Mouse (Mus musculus): Measurements from ENCODE around the gene Grsf1. TPM values are rescaled to one million over a fixed set of nuclear protein-coding genes. Genes with fewer than 3 reads are reported as not detected.

Grsf1 gene
- polyA plus RNA-seq, 1 experiment, result 30.2 TPM

DNA sequence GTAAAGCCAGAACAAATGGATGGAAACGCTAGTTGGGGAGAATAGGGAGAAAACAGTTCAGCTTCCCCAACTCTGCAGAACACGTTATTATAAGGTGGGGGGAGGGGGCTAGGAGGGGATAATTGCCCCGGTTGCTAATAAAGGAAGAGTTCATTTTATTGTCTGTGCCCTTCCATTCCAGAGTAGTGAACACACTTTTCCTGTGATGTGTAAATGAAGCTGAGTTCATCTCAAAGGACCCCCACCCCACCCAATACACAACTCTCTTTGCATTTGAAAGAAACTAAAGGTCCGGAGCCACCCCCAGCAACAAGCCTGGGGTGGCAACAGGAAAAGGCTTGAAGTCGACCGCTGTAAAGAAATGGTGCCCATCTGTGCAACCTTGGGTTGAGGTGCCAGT lies 3.4 kb upstream of the Grsf1 start:
- peaks cover 7% of the 10 kb centered on the region for H3K79me3 ChIP-seq (ENCODE audit: low read depth)
- no peak overlapping the region for H3K4me3 ChIP-seq (ENCODE audit: insufficient read depth, poor library complexity, severe bottlenecking)
- H3K36me3 ChIP-seq (ENCODE audit: control insufficient read depth, insufficient read depth), result no peaks in the 10 kb centered on the region
- H3ac ChIP-seq (ENCODE audit: control insufficient read depth, insufficient read length, low read depth), result no peak overlapping the region
- H3K27me3 ChIP-seq (ENCODE audit: control insufficient read depth, insufficient read depth, insufficient read length), result no peaks in the 10 kb centered on the region
- no peak for TF ChIP-seq CEBPB (IDR thresholded peaks at IDR 0.05; ENCODE audit: low read depth)
- TF ChIP-seq MAX (IDR thresholded peaks at IDR 0.05), result no peak
- TF ChIP-seq USF1 (IDR thresholded peaks at IDR 0.05; ENCODE audit: low read depth), result no peak
- TF ChIP-seq CTCF (IDR thresholded peaks at IDR 0.05; ENCODE audit: control insufficient read depth, insufficient read depth, insufficient read length), result no peak
- TF ChIP-seq MYOG (IDR thresholded peaks at IDR 0.05; ENCODE audit: control insufficient read depth, extremely low read depth, insufficient read length), result no peak
- no peak for TF ChIP-seq MYOD1 (IDR thresholded peaks at IDR 0.05; ENCODE audit: control insufficient read depth, insufficient read length, low read depth)
- TF ChIP-seq FOSL1 (IDR thresholded peaks at IDR 0.05; ENCODE audit: insufficient read depth, low read length, poor library complexity, severe bottlenecking), result no peak
- peaks cover 15% of the 10 kb centered on the region for H3K79me2 ChIP-seq (ENCODE audit: control insufficient read depth, insufficient read depth)

DNA sequence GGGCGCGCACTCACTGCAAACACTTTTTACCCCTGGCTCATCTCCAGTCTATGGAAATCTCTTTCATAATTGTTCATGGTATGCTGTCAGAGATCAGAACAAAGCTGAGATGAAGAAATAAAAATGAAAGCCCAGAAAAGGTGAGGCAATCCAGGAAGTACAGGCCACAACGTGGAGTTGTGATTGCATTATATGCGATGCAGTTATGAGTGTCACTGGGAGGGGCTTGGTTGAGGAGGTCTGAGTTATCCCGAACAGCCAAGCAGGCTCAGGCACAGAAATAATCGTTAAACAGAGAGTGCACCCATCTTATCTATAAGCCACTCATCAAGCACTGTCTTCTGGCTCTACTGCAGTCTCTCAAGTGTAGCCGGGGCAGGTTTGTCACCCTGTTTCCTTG lies 3.0 kb upstream of the Grsf1 start:
- Histone ChIP-seq H3K79me3 (ENCODE audit: low read depth) (peaks cover 10% of the 10 kb centered on the region), H3ac (ENCODE audit: control insufficient read depth, insufficient read length, low read depth) (no peak overlapping the region), H3K4me3 (ENCODE audit: insufficient read depth, poor library complexity, severe bottlenecking) (no peak overlapping the region), H3K27me3 (ENCODE audit: control insufficient read depth, insufficient read depth, insufficient read length) (no peaks in the 10 kb centered on the region), H3K79me2 (ENCODE audit: control insufficient read depth, insufficient read depth) (peaks cover 19% of the 10 kb centered on the region), H3K36me3 (ENCODE audit: control insufficient read depth, insufficient read depth) (no peaks in the 10 kb centered on the region)
- no peak for TF ChIP-seq MYOG (IDR thresholded peaks at IDR 0.05; ENCODE audit: control insufficient read depth, extremely low read depth, insufficient read length)
- no peak for TF ChIP-seq CTCF (IDR thresholded peaks at IDR 0.05; ENCODE audit: control insufficient read depth, insufficient read depth, insufficient read length)
- TF ChIP-seq MAX (IDR thresholded peaks at IDR 0.05), result no peak
- TF ChIP-seq USF1 (IDR thresholded peaks at IDR 0.05; ENCODE audit: low read depth), result no peak
- no peak for TF ChIP-seq FOSL1 (IDR thresholded peaks at IDR 0.05; ENCODE audit: insufficient read depth, low read length, poor library complexity, severe bottlenecking)
- TF ChIP-seq MYOD1 (IDR thresholded peaks at IDR 0.05; ENCODE audit: control insufficient read depth, insufficient read length, low read depth), result no peak
- TF ChIP-seq CEBPB (IDR thresholded peaks at IDR 0.05; ENCODE audit: low read depth), result no peak

DNA sequence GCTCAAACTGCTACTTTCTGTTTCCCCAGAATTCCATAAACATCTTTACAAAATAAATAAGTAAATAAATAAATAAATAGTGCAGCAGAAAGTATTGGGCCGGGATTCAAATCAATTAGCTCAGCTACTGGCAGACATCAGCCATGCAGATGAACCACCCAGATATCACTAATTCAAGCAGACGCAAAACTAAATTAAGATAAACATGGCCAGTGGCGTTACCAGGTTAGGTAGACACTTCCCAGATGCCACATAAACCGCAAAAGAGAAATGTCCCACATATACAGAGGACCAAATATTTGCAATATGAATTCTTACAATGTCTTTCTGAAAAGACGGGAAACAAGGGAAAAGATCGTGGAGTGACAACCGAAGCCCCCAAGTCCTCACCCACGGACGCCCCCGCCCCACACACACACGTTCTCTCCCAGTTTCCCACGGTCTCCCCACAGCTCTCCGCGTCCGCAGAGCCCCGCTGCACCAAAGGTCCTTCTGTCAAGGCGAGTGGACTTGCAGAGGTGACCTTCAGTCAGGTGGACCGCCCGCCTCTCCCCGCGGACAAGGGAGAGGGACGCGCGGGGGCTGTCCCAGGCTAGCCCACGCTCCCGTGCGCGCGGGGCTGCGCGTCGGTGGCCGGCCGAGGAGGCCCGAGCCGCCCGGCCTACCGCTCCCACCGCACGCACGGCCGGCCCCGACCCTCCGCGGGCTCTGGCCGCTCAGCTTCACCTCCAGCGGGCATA lies 1.1 kb downstream of the Grsf1 start:
- H3ac ChIP-seq (ENCODE audit: control insufficient read depth, insufficient read length, low read depth), result peak overlapping the region; percentile 84
- peaks cover 31% of the 10 kb centered on the region for H3K36me3 ChIP-seq (ENCODE audit: control insufficient read depth, insufficient read depth)
- no peaks in the 10 kb centered on the region for H3K27me3 ChIP-seq (ENCODE audit: control insufficient read depth, insufficient read depth, insufficient read length)
- peaks cover 34% of the 10 kb centered on the region for H3K79me2 ChIP-seq (ENCODE audit: control insufficient read depth, insufficient read depth)
- TF ChIP-seq CEBPB (IDR thresholded peaks at IDR 0.05; ENCODE audit: low read depth) (no peak), CTCF (IDR thresholded peaks at IDR 0.05; ENCODE audit: control insufficient read depth, insufficient read depth, insufficient read length) (no peak), FOSL1 (IDR thresholded peaks at IDR 0.05; ENCODE audit: insufficient read depth, low read length, poor library complexity, severe bottlenecking) (no peak), MAX (IDR thresholded peaks at IDR 0.05) (no peak), MYOD1 (IDR thresholded peaks at IDR 0.05; ENCODE audit: control insufficient read depth, insufficient read length, low read depth) (no peak)
- peaks cover 15% of the 10 kb centered on the region for H3K79me3 ChIP-seq (ENCODE audit: low read depth)
- peak overlapping the region; percentile 66 for H3K4me3 ChIP-seq (ENCODE audit: insufficient read depth, poor library complexity, severe bottlenecking)

DNA sequence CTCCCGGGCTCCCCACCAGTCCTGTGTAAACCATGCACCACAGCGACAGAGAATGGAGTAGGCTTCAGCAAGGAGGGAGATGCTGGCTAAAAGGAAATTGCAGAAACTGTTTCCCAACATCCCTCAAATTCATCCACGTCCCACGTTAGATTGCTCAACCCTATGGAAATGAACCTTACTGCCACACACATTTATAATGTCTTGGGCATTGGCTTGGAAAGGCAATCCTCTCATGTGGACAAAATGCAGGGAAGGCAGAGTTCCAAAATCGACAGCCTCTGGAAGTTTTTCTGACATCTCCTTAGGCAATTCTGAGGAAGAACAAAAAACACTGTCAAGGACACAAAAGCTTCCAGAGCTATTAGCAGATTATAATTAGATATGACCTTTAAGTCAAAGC lies 12.1 kb downstream of the Grsf1 start:
- H3K36me3 ChIP-seq (ENCODE audit: control insufficient read depth, insufficient read depth), result peaks cover 82% of the 10 kb centered on the region

DNA sequence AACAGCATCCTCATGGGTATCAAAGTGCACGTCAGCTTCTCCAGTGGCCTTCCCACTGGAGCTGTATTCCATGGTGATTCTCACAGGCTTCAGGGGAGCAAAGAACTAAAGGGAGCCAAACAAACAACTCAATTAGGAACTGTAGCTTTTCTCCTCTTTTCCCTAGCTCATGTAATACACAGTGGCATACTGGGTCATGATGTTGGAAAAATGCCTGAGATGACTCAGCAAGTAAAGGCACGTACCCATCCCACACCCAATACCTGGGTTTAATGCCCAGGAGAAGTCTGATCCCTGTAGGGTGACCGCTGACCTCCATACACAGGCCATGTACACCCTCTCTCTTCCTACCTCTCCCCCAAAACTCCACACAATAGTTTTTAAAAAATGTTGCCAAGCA lies 12.8 kb downstream of the Grsf1 start:
- Histone ChIP-seq H3K36me3 (ENCODE audit: control insufficient read depth, insufficient read depth) (peaks cover 83% of the 10 kb centered on the region), H3K27me3 (ENCODE audit: control insufficient read depth, insufficient read depth, insufficient read length) (no peaks in the 10 kb centered on the region), H3K79me2 (ENCODE audit: control insufficient read depth, insufficient read depth) (no peaks in the 10 kb centered on the region), H3ac (ENCODE audit: control insufficient read depth, insufficient read length, low read depth) (no peak overlapping the region), H3K79me3 (ENCODE audit: low read depth) (no peaks in the 10 kb centered on the region), H3K4me3 (ENCODE audit: insufficient read depth, poor library complexity, severe bottlenecking) (no peak overlapping the region)
- no peak for TF ChIP-seq MYOG (IDR thresholded peaks at IDR 0.05; ENCODE audit: control insufficient read depth, extremely low read depth, insufficient read length)
- no peak for TF ChIP-seq MAX (IDR thresholded peaks at IDR 0.05)
- no peak for TF ChIP-seq CEBPB (IDR thresholded peaks at IDR 0.05; ENCODE audit: low read depth)
- TF ChIP-seq FOSL1 (IDR thresholded peaks at IDR 0.05; ENCODE audit: insufficient read depth, low read length, poor library complexity, severe bottlenecking), result no peak
- no peak for TF ChIP-seq CTCF (IDR thresholded peaks at IDR 0.05; ENCODE audit: control insufficient read depth, insufficient read depth, insufficient read length)
- no peak for TF ChIP-seq USF1 (IDR thresholded peaks at IDR 0.05; ENCODE audit: low read depth)
- TF ChIP-seq MYOD1 (IDR thresholded peaks at IDR 0.05; ENCODE audit: control insufficient read depth, insufficient read length, low read depth), result no peak

More for the DNA sequence above, 12.1 kb downstream of the Grsf1 start:
- H3K79me3 ChIP-seq (ENCODE audit: low read depth), result no peaks in the 10 kb centered on the region
- H3K27me3 ChIP-seq (ENCODE audit: control insufficient read depth, insufficient read depth, insufficient read length), result no peaks in the 10 kb centered on the region
- TF ChIP-seq MYOD1 (IDR thresholded peaks at IDR 0.05; ENCODE audit: control insufficient read depth, insufficient read length, low read depth) (no peak), CTCF (IDR thresholded peaks at IDR 0.05; ENCODE audit: control insufficient read depth, insufficient read depth, insufficient read length) (no peak), CEBPB (IDR thresholded peaks at IDR 0.05; ENCODE audit: low read depth) (no peak), MYOG (IDR thresholded peaks at IDR 0.05; ENCODE audit: control insufficient read depth, extremely low read depth, insufficient read length) (no peak), FOSL1 (IDR thresholded peaks at IDR 0.05; ENCODE audit: insufficient read depth, low read length, poor library complexity, severe bottlenecking) (no peak), USF1 (IDR thresholded peaks at IDR 0.05; ENCODE audit: low read depth) (no peak), MAX (IDR thresholded peaks at IDR 0.05) (no peak)
- H3K4me3 ChIP-seq (ENCODE audit: insufficient read depth, poor library complexity, severe bottlenecking), result no peak overlapping the region
- H3K79me2 ChIP-seq (ENCODE audit: control insufficient read depth, insufficient read depth), result no peaks in the 10 kb centered on the region
- no peak overlapping the region for H3ac ChIP-seq (ENCODE audit: control insufficient read depth, insufficient read length, low read depth)

All from C2C12 (cell line).